Mouse (Mus musculus) spleen, adult 12 weeks (tissue): Measurements from ENCODE around the gene Abcb9.
A peak's percentile ranks its signal among the peaks of the same experiment; 100 is the strongest.

Source experiments
- DNase-seq: peaks from one replicate; pipeline ENCODE4 v3.0.0; 2022; ENCODE audit warnings: low spot score

The Abcb9 gene

DNA sequence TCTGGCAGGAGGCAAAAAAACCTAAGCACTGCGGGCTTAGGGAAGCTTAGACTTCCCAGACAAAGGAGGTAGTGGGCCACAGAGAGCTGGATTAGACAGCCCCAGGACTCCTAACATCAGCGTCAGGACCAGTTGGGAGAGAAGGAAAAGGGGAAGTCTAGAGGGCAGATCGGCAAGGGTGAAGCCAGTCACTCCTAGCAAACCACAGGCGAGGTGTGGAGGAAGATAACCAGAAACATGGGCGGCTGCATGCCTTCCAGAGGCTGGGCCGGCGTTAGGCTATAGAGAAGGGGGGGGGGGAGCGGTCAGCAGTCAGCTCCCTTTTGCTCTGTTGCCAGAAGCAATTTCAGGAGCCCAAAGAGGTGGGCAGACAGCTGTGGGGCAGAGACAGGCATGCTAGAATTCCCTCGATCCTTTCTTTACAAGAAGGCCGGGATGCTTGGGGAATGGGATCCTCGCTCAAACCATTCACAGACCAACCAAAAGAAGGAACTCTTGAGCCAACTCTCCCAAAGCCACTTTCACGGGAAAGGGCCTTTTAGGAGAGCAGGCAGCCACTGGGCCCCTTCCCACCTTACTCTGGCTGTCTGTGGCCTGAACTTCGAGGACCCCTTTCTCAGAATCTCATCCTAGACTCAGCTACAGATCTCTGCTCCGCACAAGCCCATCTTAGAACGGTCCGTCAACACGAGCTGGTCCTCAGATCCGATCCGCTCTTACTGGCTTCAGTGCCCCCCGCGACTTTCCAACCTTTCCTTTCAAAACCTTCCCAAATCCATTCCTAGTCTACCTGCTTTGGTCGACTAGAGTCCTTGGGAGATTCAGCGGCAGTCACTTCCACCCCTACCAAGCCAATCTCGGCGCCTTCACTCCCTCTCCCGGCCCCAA is 64.3 kb downstream of the Abcb9 start:
- no peak for DNase-seq

- no peak for DNase-seq
These were observed 65.1 kb downstream of the Abcb9 start for GRCm38 (mm10) chr5:124030386-124031067.

GRCm38 (mm10) chr5:124029220-124030035 is 66.2 kb downstream of the Abcb9 start:
- DNase-seq = no peak

DNA sequence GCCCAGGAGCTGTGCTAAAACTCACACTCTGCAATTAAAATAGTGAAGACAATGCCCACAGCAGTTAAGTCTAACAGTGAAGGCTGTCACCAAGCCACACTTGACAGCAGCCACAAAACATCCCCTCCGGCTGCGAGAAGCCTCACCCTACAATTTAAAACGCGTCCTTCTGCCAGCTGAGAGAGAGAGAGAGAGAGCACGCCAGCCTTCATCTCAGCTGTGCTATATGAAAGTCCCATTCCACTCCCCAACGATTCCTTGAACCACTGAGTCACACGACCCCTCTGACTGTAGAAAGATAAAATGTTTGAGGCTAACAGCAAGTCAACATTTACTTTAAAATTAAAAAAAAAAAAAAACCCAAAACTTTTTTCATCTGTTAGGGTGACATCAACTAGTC is 66.9 kb downstream of the Abcb9 start:
- no peak for DNase-seq

- no peak for DNase-seq
These were observed 67.7 kb downstream of the Abcb9 start for GRCm38 (mm10) chr5:124027702-124028470.

GRCm38 (mm10) chr5:124026568-124026967 is 69.0 kb downstream of the Abcb9 start:
- DNase-seq = no peak

GRCm38 (mm10) chr5:124025587-124026441 is 69.8 kb downstream of the Abcb9 start:
- DNase-seq = no peak

DNA sequence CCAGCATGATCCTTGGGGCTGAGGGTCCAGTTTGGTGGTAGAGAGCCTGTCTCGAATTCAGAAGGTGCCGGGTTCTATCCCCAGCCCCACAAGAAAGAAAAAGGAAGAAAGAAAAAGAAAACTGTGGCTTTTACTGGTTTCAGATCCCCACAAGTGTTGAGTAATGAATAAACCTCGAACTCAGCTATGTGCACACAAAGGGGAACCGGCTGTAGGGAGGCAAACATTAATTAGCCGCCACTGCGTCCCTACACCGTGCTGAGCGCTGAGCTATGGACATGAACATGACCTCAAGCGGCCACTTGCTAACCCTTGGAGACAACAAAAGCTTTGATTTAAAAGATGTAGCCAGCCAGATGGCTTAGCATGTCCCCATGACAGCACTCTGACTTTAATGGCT is 70.5 kb downstream of the Abcb9 start:
- no peak for DNase-seq

DNA sequence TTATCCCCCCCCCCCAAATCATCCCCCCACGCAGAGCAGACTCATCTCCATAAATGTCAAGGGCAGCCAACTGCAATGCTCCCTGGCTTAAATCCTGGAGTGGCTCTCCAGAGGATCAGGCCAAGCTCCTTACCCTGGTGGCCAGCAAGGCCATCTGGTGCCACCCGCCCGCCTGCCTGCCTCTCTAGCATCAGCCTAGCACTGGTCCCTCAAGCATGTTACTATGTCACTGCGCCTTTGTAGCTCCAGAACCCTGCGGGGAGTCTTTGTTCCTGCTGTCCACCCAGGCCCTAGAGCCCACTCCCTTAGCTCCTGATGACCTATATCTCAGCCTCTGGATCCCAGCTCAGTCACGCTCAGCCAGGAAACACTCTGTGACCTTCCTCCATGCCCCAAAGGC is 70.9 kb downstream of the Abcb9 start:
- DNase-seq = no peak

DNA sequence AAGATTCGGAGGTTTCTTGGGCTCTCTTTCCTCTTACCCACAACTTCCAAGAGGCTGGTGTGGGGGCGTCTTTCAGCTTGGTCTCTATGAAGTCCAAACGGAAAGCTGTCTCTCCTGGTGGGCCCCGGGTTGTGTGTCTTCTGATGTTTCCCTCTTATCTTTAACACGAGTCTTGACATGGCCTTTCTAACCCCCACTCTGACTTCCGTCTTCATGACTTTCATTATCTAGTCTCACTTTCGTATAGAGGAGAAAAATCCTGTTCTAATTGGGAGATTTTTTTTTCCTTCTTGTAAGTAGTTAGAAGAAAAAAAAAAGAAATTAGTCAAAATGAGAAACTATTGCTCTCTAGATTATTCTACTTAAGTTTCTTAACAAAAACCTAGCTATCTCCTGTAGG is 73.2 kb downstream of the Abcb9 start:
- DNase-seq = no peak

DNA sequence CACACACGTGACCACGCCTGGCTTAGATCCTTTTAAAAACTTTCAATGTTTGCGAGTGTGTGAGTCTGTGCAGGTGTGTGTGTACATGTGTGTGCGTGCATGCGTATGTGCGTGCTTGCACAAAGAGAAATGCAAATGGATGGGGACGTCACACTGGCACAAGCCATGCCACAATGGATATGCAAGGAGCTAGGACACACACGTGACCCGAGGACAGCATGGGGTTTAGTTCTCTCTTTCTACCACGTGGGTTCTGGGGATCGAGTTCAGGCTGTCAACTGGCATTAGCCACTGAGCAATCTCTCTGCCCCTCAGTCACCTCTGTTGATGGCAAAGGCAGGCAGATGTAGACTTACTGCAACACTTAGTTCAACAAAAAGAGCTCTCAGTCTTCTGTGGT is 73.9 kb downstream of the Abcb9 start:
- no peak for DNase-seq

- no peak for DNase-seq
These were observed 74.5 kb downstream of the Abcb9 start for GRCm38 (mm10) chr5:124021148-124021547.

DNA sequence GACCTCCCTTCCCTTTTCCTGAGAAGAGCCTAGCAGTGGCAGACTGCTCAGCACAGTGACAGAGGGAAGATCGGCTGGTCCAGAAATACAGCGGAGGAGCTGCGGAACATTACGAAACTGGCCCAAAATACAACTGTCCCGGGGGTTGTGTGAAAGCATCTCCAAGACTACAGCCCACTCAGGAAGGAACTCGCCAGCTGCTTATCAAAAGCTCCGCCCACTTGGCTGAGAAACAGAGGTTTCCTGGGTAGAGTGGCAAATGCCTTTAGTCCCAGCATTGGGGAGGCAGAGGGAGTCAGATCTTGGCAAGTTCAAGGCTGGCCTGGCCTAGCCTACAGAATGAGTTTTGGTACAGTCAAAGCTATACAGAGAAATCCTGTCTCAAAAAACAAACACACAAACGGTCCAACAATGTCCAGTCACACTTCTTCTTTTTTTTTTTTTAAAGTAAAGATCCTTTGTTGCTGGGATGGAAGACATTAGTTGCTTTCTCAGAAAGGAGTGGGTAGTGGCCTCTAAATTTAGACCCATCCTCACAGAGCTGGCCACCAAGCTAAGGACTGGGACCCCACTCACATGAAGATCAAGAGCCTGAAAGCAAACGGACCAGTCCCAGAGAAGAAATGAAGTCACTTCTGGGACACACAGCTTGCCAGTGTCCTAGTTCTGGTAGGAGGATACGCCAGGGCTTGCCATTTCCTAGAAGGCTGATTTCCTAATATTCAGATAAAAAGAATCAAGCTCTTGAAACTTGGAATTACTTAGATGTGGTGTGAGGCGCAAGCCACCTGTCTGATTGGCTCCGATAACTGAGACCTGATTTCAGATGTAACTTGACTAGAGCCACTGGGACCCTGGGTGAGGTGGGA is 76.0 kb downstream of the Abcb9 start:
- peak; percentile 53 for DNase-seq

DNA sequence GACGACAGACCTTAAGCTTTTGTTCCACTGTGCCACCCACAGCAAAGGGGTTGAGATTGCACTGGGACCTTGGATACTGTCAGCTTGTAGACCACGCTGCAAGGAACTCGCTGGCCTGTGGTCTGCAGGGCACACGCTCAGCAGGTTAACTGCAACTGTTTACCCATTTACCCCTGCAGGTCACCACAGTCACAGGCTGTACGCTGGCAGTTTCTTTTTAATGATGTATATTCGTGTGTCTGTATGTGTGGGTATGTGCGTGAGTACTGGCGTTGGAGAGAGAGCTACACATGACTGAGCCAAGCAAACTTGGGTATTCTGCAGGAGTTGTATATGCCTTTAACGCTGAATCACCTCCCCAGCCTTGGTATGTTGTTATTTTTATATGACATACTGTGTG is 76.9 kb downstream of the Abcb9 start:
- no peak for DNase-seq

DNA sequence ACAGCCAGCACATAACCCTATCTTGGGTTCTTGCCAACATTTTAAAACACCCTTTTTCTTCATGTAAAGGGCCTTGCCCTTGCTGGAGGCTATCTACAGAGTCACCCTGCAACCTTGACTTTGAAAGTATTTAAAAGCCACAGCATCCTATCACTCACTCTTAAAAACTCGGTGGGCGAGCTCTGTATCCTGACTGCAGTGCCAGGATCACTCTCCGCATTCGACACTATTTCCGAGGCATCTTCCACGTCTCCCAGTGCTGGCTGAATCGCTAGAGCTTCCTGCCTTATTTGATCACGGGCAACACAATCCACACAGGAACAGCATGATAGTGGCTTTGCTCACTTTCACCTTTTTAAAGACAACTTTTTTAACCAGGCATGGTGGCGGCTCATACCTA is 77.7 kb downstream of the Abcb9 start:
- no peak for DNase-seq

- DNase-seq = no peak
These were observed 79.2 kb downstream of the Abcb9 start for GRCm38 (mm10) chr5:124016291-124016821.

DNA sequence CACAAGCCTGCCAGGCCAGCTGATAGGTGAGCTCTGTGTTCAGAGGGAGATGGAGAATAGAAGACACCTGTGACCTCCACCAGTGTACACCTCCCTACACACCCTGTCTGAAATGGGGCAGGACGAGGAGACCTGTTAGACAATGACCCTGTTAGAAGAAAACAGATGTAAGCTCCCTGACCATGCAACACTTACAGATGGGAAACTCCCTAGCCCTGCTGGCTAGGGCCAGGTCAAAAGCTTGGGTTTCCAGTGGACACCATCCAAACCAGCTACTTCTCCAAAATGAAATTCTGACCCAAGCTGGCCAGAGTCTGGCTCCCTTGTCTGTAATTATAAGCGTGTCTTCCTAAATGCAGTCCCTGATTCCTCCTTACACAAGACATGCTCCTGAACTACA is 79.9 kb downstream of the Abcb9 start:
- no peak for DNase-seq

DNA sequence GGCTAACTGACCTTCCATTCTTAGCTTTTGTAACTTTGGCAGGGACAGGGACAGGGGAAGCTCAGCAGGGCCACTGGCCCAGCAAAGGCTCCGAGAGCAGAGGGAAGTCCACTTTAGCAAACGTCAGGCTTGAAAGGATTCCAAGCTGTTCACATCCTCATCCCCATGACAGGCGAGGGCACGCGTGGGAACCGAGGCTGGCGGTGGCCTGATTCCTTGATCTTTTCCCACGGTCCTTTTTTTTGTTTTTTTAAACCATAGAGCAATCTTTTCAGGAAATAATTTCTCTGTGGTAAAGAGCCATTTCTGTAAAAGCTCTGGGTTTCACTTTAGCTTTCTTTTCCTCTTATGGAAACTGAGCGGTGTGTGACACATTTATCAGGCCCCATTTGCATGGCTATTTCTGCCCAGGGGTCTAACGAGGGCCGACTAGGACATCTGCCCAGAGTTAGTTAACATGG is 80.8 kb downstream of the Abcb9 start:
- no peak for DNase-seq

DNA sequence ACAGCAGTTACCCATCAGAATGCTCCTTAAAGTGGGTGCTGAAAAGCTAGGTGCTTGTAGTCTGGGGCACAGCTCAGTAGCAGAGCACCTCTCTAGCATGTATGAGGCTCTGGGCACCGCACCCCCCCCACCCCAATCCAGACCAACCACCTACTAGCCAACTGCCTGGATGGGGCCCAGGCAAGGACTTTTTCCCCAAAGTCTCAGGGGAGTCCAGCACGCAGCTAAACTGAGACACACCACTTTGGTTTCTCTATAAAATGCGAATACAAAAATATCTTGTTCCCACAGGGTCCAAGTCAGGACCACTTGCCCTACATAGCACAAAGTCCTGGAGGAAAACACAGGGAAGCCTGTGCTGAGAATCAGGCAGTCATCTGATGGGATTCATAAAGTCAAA is 81.4 kb downstream of the Abcb9 start:
- DNase-seq = no peak

DNA sequence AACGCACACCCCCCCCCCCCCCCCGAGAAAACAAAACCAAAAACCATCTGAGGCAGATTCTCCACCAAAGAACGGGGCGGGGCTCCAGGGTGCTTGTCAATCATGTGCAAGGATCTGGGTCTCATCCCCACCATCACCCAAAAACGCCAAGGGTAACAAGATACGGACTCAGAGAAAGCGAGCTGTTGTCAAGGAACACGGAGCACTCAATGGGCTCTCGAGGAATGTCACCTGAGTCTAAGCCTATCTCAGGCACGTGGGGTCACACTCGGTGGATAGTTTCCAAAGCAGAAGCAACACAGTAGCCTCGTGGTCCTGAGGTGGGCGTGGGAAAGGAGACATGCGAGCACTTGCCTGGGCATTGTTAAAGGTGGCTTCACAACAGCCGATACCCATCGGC is 81.9 kb downstream of the Abcb9 start:
- no peak for DNase-seq
